Mouse (Mus musculus) T-helper 17 cell (primary cell): Measurements from ENCODE around the gene Tmem120a.

Experiments
- in situ Hi-C, 2 experiments: fragments of 300-600 bp; cut with MboI, MseI; formaldehyde crosslinking; loops; 1 replicate in 1 of 2; 2 replicates in 1 of 2; pipeline ENCODE4 v1.15.1; 2025; ENCODE audit warnings: high pct_unique_total_duplicates in 2 of 2

The Tmem120a gene

DNA sequence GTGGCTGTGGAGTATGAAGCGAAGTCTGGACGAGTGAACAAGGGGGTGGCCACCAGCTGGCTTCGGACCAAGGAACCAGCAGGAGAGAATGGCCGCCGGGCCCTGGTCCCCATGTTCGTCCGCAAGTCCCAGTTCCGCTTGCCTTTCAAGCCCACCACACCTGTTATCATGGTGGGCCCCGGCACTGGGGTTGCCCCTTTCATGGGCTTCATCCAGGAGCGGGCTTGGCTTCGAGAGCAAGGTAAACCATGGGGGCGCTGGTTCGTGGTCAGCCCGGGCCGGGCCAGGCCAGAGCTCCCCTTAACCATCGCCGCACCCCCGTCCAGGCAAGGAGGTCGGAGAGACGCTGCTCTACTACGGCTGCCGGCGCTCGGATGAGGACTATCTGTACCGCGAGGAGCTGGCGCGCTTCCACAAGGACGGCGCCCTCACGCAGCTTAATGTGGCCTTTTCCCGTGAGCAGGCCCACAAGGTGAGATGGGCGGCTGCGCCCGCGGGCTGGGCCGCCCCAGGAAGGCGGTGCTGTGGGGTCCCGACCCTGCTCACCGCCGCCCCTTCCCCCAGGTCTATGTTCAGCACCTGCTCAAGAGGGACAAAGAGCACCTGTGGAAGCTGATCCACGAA is 10.1 kb downstream of the Tmem120a start:
- in situ Hi-C loops = no loop called here

DNA sequence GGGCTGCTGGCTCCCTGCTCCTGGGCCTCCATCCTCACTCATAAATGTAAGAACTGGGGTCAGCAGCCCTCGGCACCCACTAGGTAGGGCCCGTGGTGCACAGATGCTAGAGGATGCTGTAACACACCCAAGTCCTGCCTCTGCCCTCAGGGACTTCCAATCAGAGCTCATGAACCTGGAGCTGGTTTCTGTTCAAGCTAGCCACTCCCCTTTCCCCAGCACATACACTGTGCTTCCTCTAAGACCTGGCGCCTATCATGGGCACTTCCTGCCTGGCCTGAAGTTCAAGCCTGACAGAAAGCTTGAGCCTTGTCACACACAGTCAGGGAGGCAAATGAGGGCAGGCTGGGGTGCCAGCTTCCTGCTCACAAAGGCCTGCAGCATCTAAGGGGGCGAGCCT is 11.2 kb downstream of the Tmem120a start:
- in situ Hi-C loops = no loop called here

DNA sequence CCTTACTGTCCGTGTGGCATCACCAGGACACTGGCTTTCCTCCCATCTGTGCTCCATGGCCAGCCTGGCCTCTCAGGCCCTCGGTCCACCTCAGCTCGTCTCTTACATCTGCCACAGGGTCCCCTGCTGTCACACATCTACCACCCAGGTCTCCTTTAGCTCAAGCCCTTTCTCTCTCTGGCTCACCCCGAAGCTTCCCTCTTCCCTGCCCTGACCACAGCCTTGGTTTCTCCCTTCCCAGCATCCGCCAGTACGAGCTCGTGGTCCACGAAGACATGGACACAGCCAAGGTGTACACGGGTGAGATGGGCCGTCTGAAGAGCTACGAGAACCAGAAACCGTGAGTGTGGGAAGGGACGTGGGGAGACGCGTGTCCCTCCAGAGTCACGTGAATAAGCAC is 12.9 kb downstream of the Tmem120a start:
- in situ Hi-C loops = no loop called here

DNA sequence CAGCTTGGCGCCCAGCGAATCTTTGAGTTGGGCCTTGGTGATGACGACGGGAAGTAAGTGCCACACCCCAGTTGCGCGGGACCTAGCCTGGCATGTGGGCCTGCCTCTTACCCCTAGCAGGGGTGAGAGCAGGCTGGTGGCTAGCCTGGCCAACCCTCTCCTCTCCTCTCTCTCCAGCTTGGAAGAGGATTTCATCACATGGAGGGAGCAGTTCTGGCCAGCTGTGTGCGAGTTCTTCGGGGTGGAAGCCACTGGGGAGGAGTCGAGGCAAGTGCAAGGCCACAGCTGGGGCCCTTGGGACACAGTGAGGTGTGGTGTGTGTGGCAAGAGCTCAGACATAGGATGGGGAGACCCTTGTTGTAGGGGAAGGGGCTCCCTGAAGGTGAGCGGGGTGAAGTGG is 13.3 kb downstream of the Tmem120a start:
- in situ Hi-C loops = no loop called here

GRCm38 (mm10) chr5:135730278-135730677 is 14.0 kb downstream of the Tmem120a start:
- in situ Hi-C loops = no loop called here

GRCm38 (mm10) chr5:135729351-135729750 is 14.9 kb downstream of the Tmem120a start:
- in situ Hi-C loops = no loop called here

- in situ Hi-C loops = no loop called here
Observed at GRCm38 (mm10) chr5:135728361-135728760, 15.9 kb downstream of the Tmem120a start.

GRCm38 (mm10) chr5:135727871-135728270 is 16.4 kb downstream of the Tmem120a start:
- in situ Hi-C loops = no loop called here

GRCm38 (mm10) chr5:135726641-135727346 is 17.5 kb downstream of the Tmem120a start:
- in situ Hi-C loops = no loop called here

GRCm38 (mm10) chr5:135725991-135726390 is 18.3 kb downstream of the Tmem120a start:
- in situ Hi-C loops = no loop called here

GRCm38 (mm10) chr5:135725391-135725841 is 18.8 kb downstream of the Tmem120a start:
- in situ Hi-C loops = no loop called here

DNA sequence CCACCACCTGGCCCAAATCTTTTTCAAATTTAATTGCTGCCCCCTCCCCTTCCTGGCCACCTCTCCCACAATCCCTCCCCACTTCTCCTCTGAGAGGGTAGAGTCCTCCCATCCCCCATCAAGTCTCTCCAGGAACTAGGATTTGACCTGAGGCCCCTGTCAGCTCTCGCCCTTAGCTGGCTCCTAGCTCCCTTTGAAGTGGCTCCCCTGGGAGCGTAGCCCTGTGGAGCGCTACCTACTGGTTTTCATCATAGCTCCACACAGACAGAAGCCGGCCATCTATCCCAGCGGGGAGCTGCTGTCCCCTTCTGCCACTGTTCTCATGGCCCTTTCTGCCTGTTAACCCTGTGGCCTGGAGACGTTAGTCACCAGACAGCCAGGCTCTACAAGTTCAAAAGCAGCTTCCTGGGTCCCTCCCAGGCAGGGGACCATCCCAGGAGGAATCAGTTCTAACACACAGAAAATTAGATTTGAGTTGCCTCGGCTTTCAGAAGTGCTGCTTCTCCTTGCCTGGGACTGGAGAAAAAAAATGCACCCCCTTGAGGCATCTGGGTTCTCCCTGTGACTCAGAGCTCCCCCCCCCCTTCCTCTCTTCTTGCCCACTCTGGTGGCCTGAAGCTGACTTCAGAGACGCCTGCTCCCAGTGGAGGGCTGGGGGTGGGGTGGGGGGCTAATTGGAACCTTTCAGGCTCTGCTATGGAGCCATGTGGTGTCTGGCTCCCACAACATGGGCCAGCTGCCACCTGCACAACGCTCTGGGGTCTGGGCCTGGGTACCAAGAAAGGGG is 19.5 kb downstream of the Tmem120a start:
- in situ Hi-C loops = no loop called here

- in situ Hi-C loops = no loop called here
Observed at GRCm38 (mm10) chr5:135723165-135723751, 21.0 kb downstream of the Tmem120a start.

DNA sequence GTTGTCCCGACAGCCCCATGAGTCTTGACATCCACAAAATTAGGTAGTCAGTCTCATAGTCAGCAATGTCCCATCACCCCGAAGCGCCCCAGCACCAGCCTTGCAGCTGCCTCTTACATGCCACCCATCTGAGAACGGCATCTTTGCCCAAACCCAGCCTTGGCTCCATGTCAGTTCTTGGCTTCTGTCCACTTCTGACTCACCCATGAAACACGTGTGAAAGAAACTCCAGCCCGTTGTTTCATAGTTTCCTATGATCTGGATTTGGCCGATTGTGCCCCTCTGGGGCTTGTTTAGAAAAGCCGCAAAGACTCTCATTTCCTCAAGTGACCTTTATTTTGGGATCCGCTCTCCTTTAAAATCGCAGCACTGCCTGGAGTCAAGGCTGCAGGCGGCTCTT is 22.1 kb downstream of the Tmem120a start:
- in situ Hi-C loops = no loop called here

GRCm38 (mm10) chr5:135721076-135721475 is 23.2 kb downstream of the Tmem120a start:
- in situ Hi-C loops = no loop called here

- in situ Hi-C loops = no loop called here
Observed at GRCm38 (mm10) chr5:135720121-135720520, 24.1 kb downstream of the Tmem120a start.

- in situ Hi-C loops = no loop called here
Observed at GRCm38 (mm10) chr5:135719586-135720120, 24.6 kb downstream of the Tmem120a start.

DNA sequence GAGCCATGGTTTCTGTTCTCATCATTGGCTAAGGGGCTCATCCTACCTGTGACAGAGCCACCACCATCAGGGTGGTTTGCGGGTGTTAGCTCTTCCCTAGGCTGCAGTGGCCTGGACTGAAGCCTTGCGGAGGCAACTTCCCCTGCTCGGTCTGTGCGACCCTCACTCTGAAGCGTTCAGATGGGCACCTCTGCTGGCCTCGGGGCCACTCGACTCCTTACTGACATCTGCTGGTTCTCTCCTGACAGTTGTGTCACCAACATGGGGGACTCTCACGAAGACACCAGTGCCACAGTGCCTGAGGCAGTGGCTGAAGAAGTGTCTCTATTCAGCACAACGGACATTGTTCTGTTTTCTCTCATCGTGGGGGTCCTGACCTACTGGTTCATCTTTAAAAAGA is 28.6 kb downstream of the Tmem120a start:
- in situ Hi-C loops = no loop called here

DNA sequence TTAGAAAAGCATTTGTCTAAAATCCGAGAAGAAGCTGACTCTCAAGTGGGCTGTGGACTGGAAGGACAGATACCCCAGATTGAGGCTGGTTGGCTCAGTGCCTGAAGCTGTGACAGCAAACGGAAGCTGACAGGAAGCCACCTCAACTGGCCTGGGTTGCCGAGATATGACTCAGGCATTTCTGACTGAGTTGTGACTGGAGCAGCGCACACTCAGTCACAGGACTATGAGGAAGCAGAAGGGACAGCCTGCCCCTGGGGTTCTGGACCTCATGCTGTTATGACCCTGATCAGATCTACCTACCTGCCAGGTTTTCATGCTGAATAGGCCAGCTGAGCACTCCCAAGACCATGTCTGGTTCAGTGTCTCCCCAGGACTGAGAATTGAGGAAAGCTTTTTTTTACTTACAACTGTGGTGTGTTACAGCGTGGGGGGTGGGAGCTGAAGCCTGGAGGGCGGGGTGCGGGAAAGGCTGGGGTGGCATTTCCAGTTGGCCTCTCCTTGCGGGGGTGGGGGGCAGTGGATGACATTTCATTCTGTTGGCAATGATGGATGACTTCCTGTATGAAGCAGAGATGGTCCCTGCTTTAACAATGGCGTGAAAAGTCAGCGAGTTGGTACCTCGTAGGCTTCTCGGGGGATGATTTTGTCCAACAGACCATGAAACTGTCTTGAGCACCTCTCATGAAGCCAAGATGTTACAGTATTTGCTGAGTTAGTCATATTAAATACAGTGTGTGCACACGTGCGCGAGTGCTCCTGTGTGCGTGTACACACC is 30.6 kb downstream of the Tmem120a start:
- in situ Hi-C loops = no loop called here

- in situ Hi-C loops = no loop called here
Observed at GRCm38 (mm10) chr5:135712803-135713202, 31.4 kb downstream of the Tmem120a start.
